Mouse (Mus musculus): Measurements from ENCODE around the gene Timp2. TPM values are rescaled to one million over a fixed set of nuclear protein-coding genes. Genes with fewer than 3 reads are reported as not detected.

Timp2 gene
- polyA plus RNA-seq, 1 experiment from 2014 or later: 81.8 TPM

DNA sequence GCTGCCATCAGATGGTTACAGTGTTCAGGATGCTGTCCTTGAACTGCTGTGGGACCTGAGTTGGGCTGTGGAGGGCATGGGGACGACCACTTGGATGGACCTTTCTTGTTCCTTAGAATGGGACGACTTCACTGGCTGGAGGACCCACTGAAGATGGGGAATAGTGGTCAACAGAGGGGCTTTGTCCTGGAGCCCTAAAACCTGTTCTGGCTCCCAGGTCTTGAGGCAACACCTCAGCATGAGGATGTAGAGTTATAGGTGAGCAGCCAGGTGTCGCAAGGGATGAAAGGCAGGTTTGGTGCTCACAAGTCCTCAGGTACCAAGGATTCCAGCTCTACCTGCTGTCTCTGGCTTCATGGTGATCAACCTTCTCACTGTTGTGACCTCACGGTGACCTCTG, 29.0 kb downstream of the Timp2 start:
- Histone ChIP-seq H3K4me2 (ENCODE audit: low read length) (no peak overlapping the region), H3K4me1 (ENCODE audit: control insufficient read depth, insufficient read depth, low read length) (peaks cover 21% of the 10 kb centered on the region), H3K4me3 (replicated peaks; ENCODE audit: low read depth, low read length) (no peak overlapping the region), H3K9ac (replicated peaks; ENCODE audit: low read length) (no peak overlapping the region), H3K9me3 (ENCODE audit: control insufficient read depth, low read length) (no peaks in the 10 kb centered on the region), H3K27me3 (ENCODE audit: control insufficient read depth, insufficient read depth, low read length) (no peaks in the 10 kb centered on the region), H3K36me3 (ENCODE audit: control insufficient read depth, insufficient read depth, low read length) (no peaks in the 10 kb centered on the region), H3K27ac (replicated peaks; ENCODE audit: low read depth, low read length) (0 out of 2 replicates have a peak overlapping the region, but pooled peaks have one; percentile 79)
- DNase-seq: no peak
- no peak for ATAC-seq (ENCODE audit: low FRiP score, low TSS enrichment)
- 92% methylated on average over 4 of the region's 4 CpGs for WGBS

DNA sequence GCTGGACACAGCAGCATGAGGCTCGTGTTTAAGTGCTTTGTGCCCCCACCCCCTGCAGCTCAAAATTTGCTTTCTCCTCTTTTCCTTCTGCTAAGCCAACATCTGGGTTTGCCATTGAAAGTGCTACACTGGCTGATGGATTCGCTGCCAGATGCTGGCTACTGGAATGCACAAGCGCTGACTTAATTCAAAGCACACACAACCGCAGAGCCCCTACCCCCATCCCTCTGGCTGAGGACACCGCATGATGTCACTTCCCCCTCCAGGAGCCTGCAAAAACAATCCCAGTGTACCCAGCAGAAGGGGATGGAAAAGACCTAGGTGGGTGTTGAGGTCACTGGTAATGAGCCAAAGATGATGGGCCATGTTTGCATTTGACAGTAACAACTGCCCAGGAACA, 31.0 kb downstream of the Timp2 start:
- 82% methylated on average over 5 of the region's 5 CpGs for WGBS
- H3K4me2 ChIP-seq (ENCODE audit: low read length): no peak overlapping the region
- no peak overlapping the region for H3K9ac ChIP-seq (replicated peaks; ENCODE audit: low read length)
- peaks cover 24% of the 10 kb centered on the region for H3K4me1 ChIP-seq (ENCODE audit: control insufficient read depth, insufficient read depth, low read length)
- H3K4me3 ChIP-seq (replicated peaks; ENCODE audit: low read depth, low read length): no peak overlapping the region
- DNase-seq (no peak), ATAC-seq (ENCODE audit: low FRiP score, low TSS enrichment) (no peak)
- H3K27me3 ChIP-seq (ENCODE audit: control insufficient read depth, insufficient read depth, low read length): no peaks in the 10 kb centered on the region
- H3K27ac ChIP-seq (replicated peaks; ENCODE audit: low read depth, low read length): no peak overlapping the region
- no peaks in the 10 kb centered on the region for H3K9me3 ChIP-seq (ENCODE audit: control insufficient read depth, low read length)
- peaks cover 2% of the 10 kb centered on the region for H3K36me3 ChIP-seq (ENCODE audit: control insufficient read depth, insufficient read depth, low read length)

DNA sequence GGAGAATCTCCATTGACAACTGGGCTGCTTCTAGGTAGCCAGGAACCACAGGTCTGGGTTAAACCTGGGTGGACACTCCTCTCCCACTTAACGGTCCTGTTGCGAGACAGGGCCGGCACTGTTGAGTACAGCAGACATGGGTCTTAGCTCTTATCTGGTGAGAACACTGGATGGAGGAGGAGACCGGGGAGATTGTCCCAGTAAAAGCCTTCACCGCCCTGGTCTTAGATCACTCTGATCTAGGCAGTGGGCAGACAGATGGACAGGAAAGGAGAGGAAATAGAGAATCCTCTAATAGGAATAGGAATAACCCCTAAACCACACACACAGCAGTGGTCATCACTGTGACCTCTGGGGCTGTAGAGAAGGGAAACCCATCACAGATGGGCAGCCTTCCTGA, 31.6 kb downstream of the Timp2 start:
- no peak overlapping the region for H3K4me2 ChIP-seq (ENCODE audit: low read length)
- WGBS: 87% methylated on average over 5 of the region's 5 CpGs
- H3K9me3 ChIP-seq (ENCODE audit: control insufficient read depth, low read length): no peaks in the 10 kb centered on the region
- H3K27ac ChIP-seq (replicated peaks; ENCODE audit: low read depth, low read length): no peak overlapping the region
- no peak for DNase-seq
- no peak overlapping the region for H3K4me3 ChIP-seq (replicated peaks; ENCODE audit: low read depth, low read length)
- H3K36me3 ChIP-seq (ENCODE audit: control insufficient read depth, insufficient read depth, low read length): peaks cover 8% of the 10 kb centered on the region
- ATAC-seq (ENCODE audit: low FRiP score, low TSS enrichment): no peak
- H3K27me3 ChIP-seq (ENCODE audit: control insufficient read depth, insufficient read depth, low read length): no peaks in the 10 kb centered on the region
- peaks cover 24% of the 10 kb centered on the region for H3K4me1 ChIP-seq (ENCODE audit: control insufficient read depth, insufficient read depth, low read length)
- no peak overlapping the region for H3K9ac ChIP-seq (replicated peaks; ENCODE audit: low read length)

DNA sequence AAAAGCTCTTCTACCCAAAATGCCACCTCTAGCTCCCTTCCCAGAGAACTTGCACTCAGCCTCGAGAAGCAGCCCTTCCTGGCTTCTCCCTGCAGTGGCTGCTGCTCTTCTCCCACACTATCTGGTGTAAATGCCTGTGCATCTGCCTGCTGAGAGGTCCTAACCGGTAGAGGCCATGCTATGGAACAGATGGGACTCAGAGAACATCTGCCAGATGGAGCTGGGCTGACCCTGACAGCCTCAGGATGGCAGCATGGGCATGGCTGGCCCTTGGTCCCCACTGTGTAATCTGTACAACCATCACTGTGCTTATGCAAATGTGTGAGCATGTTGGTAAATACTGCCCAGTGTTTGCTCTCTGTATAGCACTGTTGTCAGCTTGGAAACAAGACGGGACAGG, 32.9 kb downstream of the Timp2 start:
- Histone ChIP-seq H3K27me3 (ENCODE audit: control insufficient read depth, insufficient read depth, low read length) (no peaks in the 10 kb centered on the region), H3K4me3 (replicated peaks; ENCODE audit: low read depth, low read length) (no peak overlapping the region), H3K9ac (replicated peaks; ENCODE audit: low read length) (no peak overlapping the region), H3K4me2 (ENCODE audit: low read length) (no peak overlapping the region), H3K9me3 (ENCODE audit: control insufficient read depth, low read length) (no peaks in the 10 kb centered on the region), H3K4me1 (ENCODE audit: control insufficient read depth, insufficient read depth, low read length) (peaks cover 21% of the 10 kb centered on the region), H3K36me3 (ENCODE audit: control insufficient read depth, insufficient read depth, low read length) (peaks cover 17% of the 10 kb centered on the region), H3K27ac (replicated peaks; ENCODE audit: low read depth, low read length) (no peak overlapping the region)
- DNase-seq: no peak
- no peak for ATAC-seq (ENCODE audit: low FRiP score, low TSS enrichment)
- WGBS: 61% methylated on average over 3 of the region's 3 CpGs

DNA sequence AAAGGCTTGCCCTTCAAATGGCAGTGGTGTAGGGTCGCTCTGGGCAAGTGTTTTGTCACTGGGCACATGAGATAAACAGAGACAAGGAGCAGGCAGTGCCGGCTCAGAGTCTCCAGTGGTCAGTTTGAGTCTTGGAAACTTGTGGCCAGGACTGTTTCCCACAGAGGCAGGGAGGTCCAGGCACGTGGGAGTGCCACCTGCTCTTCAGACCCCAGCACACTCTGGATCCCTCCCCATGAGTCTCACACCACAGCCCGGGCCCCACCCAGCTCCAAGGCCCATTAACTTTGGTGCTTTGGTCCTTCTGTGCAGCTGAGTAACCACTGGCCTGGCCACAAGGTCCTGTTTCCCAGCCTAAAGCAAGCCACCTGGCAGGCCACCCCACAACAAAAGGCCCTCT, 33.6 kb downstream of the Timp2 start:
- Histone ChIP-seq H3K4me3 (replicated peaks; ENCODE audit: low read depth, low read length) (no peak overlapping the region), H3K4me1 (ENCODE audit: control insufficient read depth, insufficient read depth, low read length) (peaks cover 16% of the 10 kb centered on the region; the same call in 1 of the 2 replicates), H3K27me3 (ENCODE audit: control insufficient read depth, insufficient read depth, low read length) (no peaks in the 10 kb centered on the region), H3K27ac (replicated peaks; ENCODE audit: low read depth, low read length) (0 out of 2 replicates have a peak overlapping the region, but pooled peaks have one; percentile 32), H3K9ac (replicated peaks; ENCODE audit: low read length) (no peak overlapping the region; the same call in 1 of the 2 replicates), H3K9me3 (ENCODE audit: control insufficient read depth, low read length) (no peaks in the 10 kb centered on the region), H3K4me2 (ENCODE audit: low read length) (no peak overlapping the region), H3K36me3 (ENCODE audit: control insufficient read depth, insufficient read depth, low read length) (peaks cover 18% of the 10 kb centered on the region)
- ATAC-seq (ENCODE audit: low FRiP score, low TSS enrichment) (no peak), DNase-seq (no peak)
- WGBS: 72% methylated on average over 4 of the region's 4 CpGs

DNA sequence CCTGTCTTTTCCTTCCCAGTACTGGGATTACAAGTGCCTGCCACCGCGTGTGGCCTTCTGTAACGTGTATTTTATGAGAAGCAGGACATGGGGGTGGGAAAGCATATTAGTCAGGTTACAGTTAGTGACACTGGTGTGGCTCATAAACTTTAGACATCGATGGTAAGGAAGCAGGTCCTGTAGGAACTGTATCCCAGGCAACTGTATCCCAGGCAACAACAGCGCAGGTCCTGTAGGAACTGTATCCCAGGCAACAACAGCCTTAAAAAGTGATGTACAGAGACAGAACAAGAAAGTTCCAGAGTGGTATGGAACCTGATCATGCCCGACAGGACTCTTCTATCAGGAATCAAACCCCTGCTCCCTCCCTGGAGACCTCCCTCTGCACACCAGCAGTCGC, 34.0 kb downstream of the Timp2 start:
- peaks cover 20% of the 10 kb centered on the region for H3K36me3 ChIP-seq (ENCODE audit: control insufficient read depth, insufficient read depth, low read length)
- no peaks in the 10 kb centered on the region for H3K9me3 ChIP-seq (ENCODE audit: control insufficient read depth, low read length)
- H3K4me2 ChIP-seq (ENCODE audit: low read length): no peak overlapping the region
- no peak for ATAC-seq (ENCODE audit: low FRiP score, low TSS enrichment)
- no peaks in the 10 kb centered on the region for H3K27me3 ChIP-seq (ENCODE audit: control insufficient read depth, insufficient read depth, low read length)
- WGBS: 63% methylated on average over 7 of the region's 7 CpGs
- DNase-seq: peak; percentile 62
- no peak overlapping the region for H3K4me3 ChIP-seq (replicated peaks; ENCODE audit: low read depth, low read length)
- peaks cover 11% of the 10 kb centered on the region; the same call in 1 of the 2 replicates for H3K4me1 ChIP-seq (ENCODE audit: control insufficient read depth, insufficient read depth, low read length)
- no peak overlapping the region; the same call in 1 of the 2 replicates for H3K9ac ChIP-seq (replicated peaks; ENCODE audit: low read length)
- 0 out of 2 replicates have a peak overlapping the region, but pooled peaks have one; percentile 32 for H3K27ac ChIP-seq (replicated peaks; ENCODE audit: low read depth, low read length)

DNA sequence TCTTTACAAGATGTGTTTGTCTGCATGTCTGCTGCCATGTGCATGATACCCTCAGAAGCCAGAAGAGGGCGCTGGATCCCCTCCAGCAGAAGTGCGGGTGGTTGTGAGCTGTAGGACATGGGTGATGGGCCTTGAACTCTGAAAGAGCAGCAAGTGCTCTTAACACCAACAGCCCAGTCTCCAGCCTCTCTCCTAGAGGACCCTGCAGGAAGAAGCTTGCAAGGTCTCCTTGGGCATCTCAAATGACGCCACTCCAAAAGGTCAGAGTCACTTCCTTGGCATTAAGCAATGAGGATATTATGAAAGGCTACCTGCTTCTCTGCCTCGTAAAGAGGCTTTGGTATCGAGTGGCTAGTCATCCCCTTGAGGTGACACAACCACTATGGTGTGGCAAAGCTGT, 36.9 kb downstream of the Timp2 start:
- Histone ChIP-seq H3K36me3 (ENCODE audit: control insufficient read depth, insufficient read depth, low read length) (peaks cover 34% of the 10 kb centered on the region), H3K4me3 (replicated peaks; ENCODE audit: low read depth, low read length) (no peak overlapping the region), H3K9me3 (ENCODE audit: control insufficient read depth, low read length) (no peaks in the 10 kb centered on the region), H3K27me3 (ENCODE audit: control insufficient read depth, insufficient read depth, low read length) (no peaks in the 10 kb centered on the region), H3K4me1 (ENCODE audit: control insufficient read depth, insufficient read depth, low read length) (peaks cover 11% of the 10 kb centered on the region; the same call in 1 of the 2 replicates), H3K27ac (replicated peaks; ENCODE audit: low read depth, low read length) (no peak overlapping the region), H3K9ac (replicated peaks; ENCODE audit: low read length) (no peak overlapping the region), H3K4me2 (ENCODE audit: low read length) (no peak overlapping the region)
- ATAC-seq (ENCODE audit: low FRiP score, low TSS enrichment): no peak
- DNase-seq: peak; percentile 37
- whole genome bisulfite sequencing: 67% methylated on average over 5 of the region's 5 CpGs

DNA sequence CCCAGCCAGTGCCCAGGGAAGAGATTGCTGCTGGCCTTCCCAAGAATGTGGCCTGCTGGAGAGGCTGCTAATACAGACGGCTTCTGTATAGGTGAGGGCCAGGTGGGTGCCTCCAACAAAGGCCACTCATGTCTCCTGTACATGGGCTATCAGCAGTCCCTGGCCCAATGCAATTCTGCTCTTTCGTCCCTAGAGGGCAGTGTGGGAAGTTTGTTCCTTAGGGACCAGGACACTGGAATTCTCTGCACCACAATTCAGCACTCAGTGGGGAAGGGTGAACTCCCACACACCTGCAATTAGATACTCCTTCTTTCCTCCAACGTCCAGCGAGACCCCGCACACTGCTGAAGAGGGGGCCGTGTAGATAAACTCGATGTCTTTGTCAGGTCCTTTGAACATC, 38.4 kb downstream of the Timp2 start:
- Histone ChIP-seq H3K4me1 (ENCODE audit: control insufficient read depth, insufficient read depth, low read length) (peaks cover 9% of the 10 kb centered on the region; the same call in 1 of the 2 replicates), H3K4me2 (ENCODE audit: low read length) (no peak overlapping the region), H3K27me3 (ENCODE audit: control insufficient read depth, insufficient read depth, low read length) (no peaks in the 10 kb centered on the region), H3K27ac (replicated peaks; ENCODE audit: low read depth, low read length) (no peak overlapping the region), H3K4me3 (replicated peaks; ENCODE audit: low read depth, low read length) (no peak overlapping the region), H3K9ac (replicated peaks; ENCODE audit: low read length) (no peak overlapping the region), H3K9me3 (ENCODE audit: control insufficient read depth, low read length) (no peaks in the 10 kb centered on the region), H3K36me3 (ENCODE audit: control insufficient read depth, insufficient read depth, low read length) (peaks cover 34% of the 10 kb centered on the region)
- WGBS: 31% methylated on average over 7 of the region's 7 CpGs
- ATAC-seq (ENCODE audit: low FRiP score, low TSS enrichment) (no peak), DNase-seq (peak; percentile 88)

DNA sequence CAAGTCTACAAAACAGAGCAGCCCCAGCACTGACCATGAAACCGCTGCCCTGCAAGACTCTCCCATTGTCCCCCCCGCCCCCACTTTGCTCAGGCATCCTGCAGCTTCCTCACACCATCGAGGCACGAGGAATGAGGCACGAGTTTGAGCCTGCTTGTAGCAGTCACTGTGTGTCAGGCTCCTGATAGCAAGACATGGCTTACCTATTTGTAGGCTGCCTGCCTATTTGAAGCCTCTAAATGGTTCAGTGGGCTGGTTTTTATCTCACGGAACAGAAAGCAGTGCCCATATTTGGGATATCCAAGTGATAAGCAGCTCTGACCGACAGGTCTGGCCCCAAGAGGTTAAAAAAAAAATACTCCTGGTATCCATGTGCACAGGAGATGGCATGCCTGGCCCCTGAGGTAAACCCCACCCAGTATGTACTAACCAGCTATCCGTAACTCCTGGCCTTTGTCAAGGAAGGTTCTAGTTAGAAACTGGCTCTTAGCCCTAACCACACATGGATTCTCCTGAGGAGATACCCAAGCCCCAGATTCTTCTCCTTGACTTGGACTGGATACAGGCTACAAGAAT, 39.2 kb downstream of the Timp2 start:
- Histone ChIP-seq H3K4me3 (replicated peaks; ENCODE audit: low read depth, low read length) (no peak overlapping the region), H3K27me3 (ENCODE audit: control insufficient read depth, insufficient read depth, low read length) (no peaks in the 10 kb centered on the region), H3K9me3 (ENCODE audit: control insufficient read depth, low read length) (no peaks in the 10 kb centered on the region), H3K9ac (replicated peaks; ENCODE audit: low read length) (no peak overlapping the region), H3K27ac (replicated peaks; ENCODE audit: low read depth, low read length) (no peak overlapping the region), H3K4me2 (ENCODE audit: low read length) (no peak overlapping the region), H3K4me1 (ENCODE audit: control insufficient read depth, insufficient read depth, low read length) (peaks cover 1% of the 10 kb centered on the region; the same call in 1 of the 2 replicates), H3K36me3 (ENCODE audit: control insufficient read depth, insufficient read depth, low read length) (peaks cover 38% of the 10 kb centered on the region)
- WGBS: 90% methylated on average over 8 of the region's 8 CpGs
- DNase-seq (no peak), ATAC-seq (ENCODE audit: low FRiP score, low TSS enrichment) (no peak)

Measured in midbrain, embryonic 14.5 days (tissue).